Mouse (Mus musculus): ENCODE results near the gene Tnfsf13.
A peak's percentile ranks its signal among the peaks of the same experiment; 100 is the strongest.

Gene Tnfsf13

GRCm38 (mm10) chr11:69633128-69633866 lies 52.3 kb downstream of the Tnfsf13 start:
- Histone ChIP-seq H3K27me3 (ENCODE audit: insufficient read depth, low read length) (no peaks in the 10 kb centered on the region), H3K4me1 (replicated peaks; ENCODE audit: low read depth, low read length) (peaks cover 44% of the 10 kb centered on the region), H3K9me3 (ENCODE audit: low read length) (no peaks in the 10 kb centered on the region), H3K4me3 (replicated peaks; ENCODE audit: low read length) (peak overlapping the region; percentile 95), H3K36me3 (ENCODE audit: insufficient read depth, low read length) (peaks cover 38% of the 10 kb centered on the region)
- TF ChIP-seq POU5F1 (IDR thresholded peaks at IDR 0.05; ENCODE audit: borderline replicate concordance, low read length) (no peak), CTCF (conservative IDR thresholded peaks at IDR 0.05; ENCODE audit: low read length) (no peak), NANOG (IDR thresholded peaks at IDR 0.05; ENCODE audit: borderline replicate concordance, low read length) (no peak)

Data from E14TG2a.4 (cell line).